ENCODE assay signal across 24 mouse cellular contexts in the genomic region with DNA sequence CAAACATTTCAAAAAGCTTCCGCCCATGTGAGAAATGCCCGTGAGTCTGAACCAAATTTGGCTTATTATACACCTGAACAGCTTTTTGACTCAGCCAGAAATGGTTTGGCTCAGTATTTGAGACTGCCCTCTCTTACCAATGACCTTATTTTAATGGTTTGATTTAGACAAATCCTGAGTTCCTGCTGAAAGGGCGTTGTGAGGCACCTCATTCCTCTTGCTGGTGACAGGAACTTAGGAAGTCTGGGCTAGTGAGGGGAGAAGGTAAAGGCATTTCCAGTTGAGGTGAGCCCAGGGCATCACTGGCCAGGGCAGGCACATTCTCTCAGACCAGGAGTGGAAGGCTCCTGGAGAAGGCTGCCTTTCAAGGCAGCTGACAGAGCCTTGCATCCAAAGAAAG.
A peak's percentile ranks its signal among the peaks of the same experiment; 100 is the strongest.
DNase-seq lines count a peak whose midpoint lies in the region; ATAC-seq lines count a peak whose summit lies in the region.
"Had no signal": no experiment of that assay in that cellular context is flagged by ENCODE, and none has a peak within 500 bp of the region (broad histone marks: within the 10 kb centered on the region; RNA-seq: fewer than 3 reads in every experiment).

No protein-coding gene starts in this region.

- no peaks in the 10 kb centered on the region for H3K36me3 ChIP-seq in midbrain, embryonic 11.5 days (ENCODE audit: control insufficient read depth, insufficient read depth, low read length)
- no peaks in the 10 kb centered on the region for H3K36me3 ChIP-seq in midbrain, embryonic 16.5 days (ENCODE audit: control insufficient read depth, insufficient read depth, low read length)
- H3K36me3 ChIP-seq in limb, embryonic 11.5 days (ENCODE audit: control insufficient read depth, insufficient read depth, low read length): no peaks in the 10 kb centered on the region
- H3K36me3 ChIP-seq: embryonic facial prominence, embryonic 10.5 days; embryonic facial prominence, embryonic 12.5 days; forebrain, embryonic 15.5 days; G1E had no signal

- intact Hi-C loops in heart, postnatal 10 days (cut with DNase I): no loop called here

- no peak for ATAC-seq in midbrain, embryonic 11.5 days (ENCODE audit: low FRiP score)
- no peak for ATAC-seq in midbrain, embryonic 16.5 days
- no peak for ATAC-seq in limb, embryonic 11.5 days (ENCODE audit: insufficient number of reproducible peaks, low FRiP score, low TSS enrichment, low read depth)
- ATAC-seq: activated CD4-positive, CD25-positive, alpha-beta regulatory T cell, adult 4 months; CD4-positive, CD25-positive, alpha-beta regulatory T cell, adult 4 months; forebrain, embryonic 15.5 days; Patski had no signal

- no peaks in the 10 kb centered on the region for H3K9me3 ChIP-seq in midbrain, embryonic 11.5 days (ENCODE audit: control insufficient read depth, low read length)
- H3K9me3 ChIP-seq in midbrain, embryonic 16.5 days (replicated peaks; ENCODE audit: control insufficient read depth, low read length, poor library complexity, severe bottlenecking): no peaks in the 10 kb centered on the region
- no peaks in the 10 kb centered on the region for H3K9me3 ChIP-seq in limb, embryonic 11.5 days (ENCODE audit: control insufficient read depth, low read length)
- H3K9me3 ChIP-seq: embryonic facial prominence, embryonic 10.5 days; embryonic facial prominence, embryonic 12.5 days; forebrain, embryonic 13.5 days; forebrain, embryonic 15.5 days had no signal

- no peak overlapping the region for H3K4me3 ChIP-seq in midbrain, embryonic 11.5 days (ENCODE audit: low read depth, low read length)
- no peak overlapping the region for H3K4me3 ChIP-seq in midbrain, embryonic 16.5 days (ENCODE audit: low read depth, low read length)
- no peak overlapping the region for H3K4me3 ChIP-seq in limb, embryonic 11.5 days (ENCODE audit: low read depth, low read length)
- H3K4me3 ChIP-seq: embryonic facial prominence, embryonic 10.5 days; embryonic facial prominence, embryonic 12.5 days; forebrain, embryonic 13.5 days; forebrain, embryonic 15.5 days had no signal

- no peak overlapping the region for H3K4me2 ChIP-seq in midbrain, embryonic 11.5 days
- H3K4me2 ChIP-seq in midbrain, embryonic 16.5 days (ENCODE audit: low read length): no peak overlapping the region
- no peak overlapping the region for H3K4me2 ChIP-seq in limb, embryonic 11.5 days (ENCODE audit: low read depth, severe bottlenecking)
- H3K4me2 ChIP-seq: embryonic facial prominence, embryonic 12.5 days; forebrain, embryonic 13.5 days; forebrain, embryonic 15.5 days had no signal

- H3K27me3 ChIP-seq in midbrain, embryonic 11.5 days (ENCODE audit: control insufficient read depth, insufficient read depth, low read length): no peaks in the 10 kb centered on the region
- H3K27me3 ChIP-seq in midbrain, embryonic 16.5 days (ENCODE audit: control insufficient read depth, insufficient read depth, low read depth, low read length): no peaks in the 10 kb centered on the region
- no peaks in the 10 kb centered on the region for H3K27me3 ChIP-seq in limb, embryonic 11.5 days (ENCODE audit: control insufficient read depth, insufficient read depth, low read length)
- H3K27me3 ChIP-seq: CH12.LX; embryonic facial prominence, embryonic 12.5 days; forebrain, embryonic 13.5 days; forebrain, embryonic 15.5 days had no signal

- no peak overlapping the region for H3K27ac ChIP-seq in midbrain, embryonic 11.5 days (ENCODE audit: low read depth, low read length)
- no peak overlapping the region for H3K27ac ChIP-seq in midbrain, embryonic 16.5 days (ENCODE audit: low read length)
- no peak overlapping the region for H3K27ac ChIP-seq in limb, embryonic 11.5 days (replicated peaks; ENCODE audit: low read depth, low read length)
- H3K27ac ChIP-seq: embryonic facial prominence, embryonic 10.5 days; embryonic facial prominence, embryonic 12.5 days; forebrain, embryonic 13.5 days had no signal

- 75% methylated on average over 3 of the region's 3 CpGs for WGBS in midbrain, embryonic 11.5 days
- WGBS in midbrain, embryonic 16.5 days: 93% methylated on average over 3 of the region's 3 CpGs
- 62% methylated on average over 3 of the region's 3 CpGs for WGBS in limb, embryonic 11.5 days

- H3K9ac ChIP-seq in midbrain, embryonic 11.5 days (ENCODE audit: low read length): no peak overlapping the region
- no peak overlapping the region for H3K9ac ChIP-seq in midbrain, embryonic 16.5 days (ENCODE audit: low read depth, low read length)
- no peak overlapping the region for H3K9ac ChIP-seq in limb, embryonic 11.5 days (ENCODE audit: low read length)
- H3K9ac ChIP-seq: embryonic facial prominence, embryonic 12.5 days; forebrain, embryonic 13.5 days; forebrain, embryonic 15.5 days had no signal

- peak; percentile 31 for DNase-seq in heart, adult 11 months
- no peak for DNase-seq in heart, postnatal 10 days
- peak; percentile 76 for DNase-seq in midbrain, embryonic 11.5 days (ENCODE audit: low spot score, missing footprints)
- DNase-seq in forelimb bud, embryonic 11.5 days (ENCODE audit: low read depth, low spot score): peak; percentile 81
- DNase-seq in limb, embryonic 11.5 days (ENCODE audit: low spot score): peak; percentile 69
- no peak for DNase-seq in cerebellum, postnatal 36 days
- DNase-seq: adrenal gland, adult 2 months; adrenal gland, postnatal 10 days; adrenal gland, postnatal 25 days; B cell, adult 2 months; cerebellum, adult 11 months; cerebellum, adult 18-20 months; cerebellum, adult 8-10 months; cerebellum, adult 9-11 months had no signal

- no peaks in the 10 kb centered on the region for H3K4me1 ChIP-seq in midbrain, embryonic 11.5 days (ENCODE audit: control insufficient read depth, insufficient read depth, low read length)
- peaks cover 6% of the 10 kb centered on the region for H3K4me1 ChIP-seq in midbrain, embryonic 16.5 days (ENCODE audit: control insufficient read depth, insufficient read depth, low read length)
- H3K4me1 ChIP-seq in limb, embryonic 11.5 days (ENCODE audit: control insufficient read depth, insufficient read depth, low read length): no peaks in the 10 kb centered on the region

Comparison
In these comparisons a context has a peak if more than half of its experiments do, and no peak if none do; other contexts are left out.
1. DNase-seq: peak in heart, adult 11 months (single experiment), midbrain, embryonic 11.5 days (single experiment), forelimb bud, embryonic 11.5 days (single experiment) and limb, embryonic 11.5 days (single experiment); none in heart, postnatal 10 days (0 of 2) and cerebellum, postnatal 36 days (0 of 2).